Mouse (Mus musculus): ENCODE measurements around the gene Zgpat.

DNA sequence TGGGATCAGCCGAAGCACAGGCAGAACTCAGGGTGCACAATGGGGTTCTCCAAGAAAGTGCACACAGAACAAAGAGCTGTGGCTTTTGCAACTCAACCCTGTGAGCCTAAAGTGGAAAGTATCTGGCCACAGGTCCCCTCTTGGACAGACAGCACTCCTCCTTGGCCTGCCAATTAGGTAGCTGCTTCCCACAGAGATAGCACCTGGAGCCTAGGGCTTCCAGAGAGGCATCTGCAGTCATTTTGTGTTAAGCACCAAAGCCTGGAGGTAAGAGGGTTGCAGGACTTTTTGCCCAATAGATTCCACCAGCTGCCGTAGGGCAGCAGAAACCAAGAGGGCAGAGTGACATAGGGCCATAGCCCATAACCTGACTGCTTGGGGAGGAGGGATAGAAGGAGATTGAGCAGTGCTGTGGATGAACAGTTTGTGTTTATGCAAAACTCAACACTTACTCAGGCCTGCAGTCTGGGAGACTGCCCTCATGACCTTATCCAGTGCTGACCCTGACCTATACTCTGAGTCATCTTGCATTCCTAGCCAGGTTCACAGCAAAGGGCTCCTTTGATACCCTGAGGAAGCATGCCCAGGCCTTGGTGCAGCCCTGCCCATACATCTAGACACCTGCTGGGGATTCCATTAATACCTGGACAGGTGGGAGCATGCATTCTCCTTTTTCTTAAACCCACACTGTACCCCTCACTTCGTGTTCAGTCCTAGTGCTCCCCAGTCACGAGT lies 25.6 kb downstream of the Zgpat start:
- TF ChIP-seq CTCF (IDR thresholded peaks at IDR 0.05; ENCODE audit: borderline replicate concordance, control insufficient read depth, extremely low read depth, insufficient read depth, low read length, poor library complexity) = no peak
- TF ChIP-seq POLR2A (IDR thresholded peaks at IDR 0.05; ENCODE audit: control insufficient read depth, extremely low read depth, insufficient read depth, low read length, poor library complexity) = no peak
